Mouse (Mus musculus) liver, adult 2 months (tissue): ENCODE measurements around the gene Fbxl2.

Source experiments
- CTCF ChIP-seq: fragments of 200-500 bp; IDR thresholded peaks from 2 replicates; pipeline ENCODE4 v1.5.1; 2011; ENCODE audit warnings: low read depth, low read length, control low read depth
- POLR2A ChIP-seq: fragments of 200-500 bp; IDR thresholded peaks from 2 replicates; pipeline ENCODE4 v1.6.1; 2011; ENCODE audit warnings: low read length, control low read depth; ENCODE audit not compliant: insufficient read depth; ENCODE audit errors: extremely low read depth

DNA sequence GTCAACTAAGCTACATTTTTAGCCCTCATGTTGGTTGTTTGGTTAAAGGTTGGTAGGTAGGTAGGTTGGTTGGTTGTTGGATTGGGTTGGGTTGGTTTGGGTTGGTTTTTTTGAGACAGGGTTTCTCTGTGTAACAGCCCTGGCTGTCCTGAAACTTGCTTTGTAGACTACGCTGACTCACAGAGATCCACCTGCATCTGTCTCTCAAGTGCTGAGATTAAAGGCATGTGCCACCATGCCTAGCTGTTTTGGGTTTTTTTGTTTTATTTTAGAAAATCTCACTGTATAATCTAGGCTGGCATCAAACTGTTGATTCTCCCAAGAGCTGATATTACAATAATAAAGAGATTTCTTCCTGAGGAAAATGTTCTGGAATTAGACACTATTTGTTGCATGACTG, 102.6 kb downstream of the Fbxl2 start:
- TF ChIP-seq CTCF, result no peak
- TF ChIP-seq POLR2A, result no peak
